Mouse (Mus musculus) urinary bladder, adult 18-20 months (tissue): ENCODE results near the gene Ear1.
"Not testable (repeated sequence)": the region's sequence is repeated elsewhere in the genome, so short reads cannot be mapped to it uniquely, and the experiment has no call there.

Source experiments
- DNase-seq, 2 experiments: peaks; one replicate each; pipeline ENCODE4 v3.0.0; 2022; ENCODE audit warnings: low spot score in 2 of 2, mixed read lengths in 2 of 2

Ear1 gene

DNA sequence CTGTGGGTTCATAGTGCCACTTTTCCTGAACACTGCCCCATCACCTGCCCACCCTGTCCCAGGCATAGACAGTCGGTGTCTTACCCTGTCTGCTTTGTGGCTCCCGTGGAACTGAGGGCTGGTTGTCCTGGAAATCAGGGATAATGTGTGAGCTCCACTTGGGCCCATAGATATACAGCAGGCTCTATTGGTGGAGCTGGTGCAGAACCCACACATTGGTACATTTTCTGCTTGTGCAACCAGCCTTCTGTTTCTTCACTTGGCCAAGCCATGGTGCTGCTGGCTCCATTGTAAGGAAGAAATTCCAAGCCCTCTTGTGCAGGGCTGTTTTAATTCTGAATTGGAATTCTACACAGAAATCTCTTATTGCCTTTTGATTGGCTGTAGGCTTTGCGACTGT, at the start of gene Ear1:
Gene Ear1 (minus strand): TSS at position 101 of the 400 bp plus-strand sequence.
- DNase-seq: not testable (repeated sequence)

DNA sequence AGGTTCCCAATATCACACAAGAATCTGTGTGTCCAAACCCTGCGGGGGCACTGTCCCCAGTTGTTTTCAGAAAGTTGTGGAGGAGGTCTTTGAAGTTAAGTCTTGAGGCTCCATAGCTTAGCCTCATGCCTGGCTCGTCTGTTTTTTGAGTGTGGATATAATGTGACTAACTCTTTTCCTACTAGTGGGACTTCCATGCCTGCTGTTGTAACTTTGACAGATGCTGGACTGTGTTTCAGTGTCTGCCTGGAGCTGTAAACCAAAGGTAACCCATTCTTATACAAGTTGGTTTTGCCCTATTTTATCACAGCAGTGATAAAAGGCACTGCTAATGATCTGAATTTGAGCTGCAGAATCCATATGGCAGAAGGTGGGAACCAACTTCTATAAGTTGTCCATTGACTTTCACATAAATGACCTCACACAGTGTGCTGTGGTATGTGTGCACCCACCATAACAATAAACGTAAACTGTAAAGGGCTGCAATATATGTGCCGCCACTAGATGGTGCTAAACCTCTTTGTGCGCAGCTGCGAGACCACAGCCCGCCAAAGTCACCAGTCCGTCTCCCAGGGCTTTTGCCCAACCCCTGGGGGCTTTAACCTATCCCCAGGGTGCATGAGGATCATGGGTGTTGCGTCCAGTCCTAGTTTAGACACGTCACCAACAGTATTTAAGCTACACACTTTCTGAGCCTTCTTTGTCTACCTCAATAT, 49.5 kb upstream of the Ear1 start, which contains the start of gene Gm8113:
Gene Gm8113 (plus strand): TSS at position 703 of the 716 bp plus-strand sequence.
- DNase-seq: peak; percentile 10 to 15

DNA sequence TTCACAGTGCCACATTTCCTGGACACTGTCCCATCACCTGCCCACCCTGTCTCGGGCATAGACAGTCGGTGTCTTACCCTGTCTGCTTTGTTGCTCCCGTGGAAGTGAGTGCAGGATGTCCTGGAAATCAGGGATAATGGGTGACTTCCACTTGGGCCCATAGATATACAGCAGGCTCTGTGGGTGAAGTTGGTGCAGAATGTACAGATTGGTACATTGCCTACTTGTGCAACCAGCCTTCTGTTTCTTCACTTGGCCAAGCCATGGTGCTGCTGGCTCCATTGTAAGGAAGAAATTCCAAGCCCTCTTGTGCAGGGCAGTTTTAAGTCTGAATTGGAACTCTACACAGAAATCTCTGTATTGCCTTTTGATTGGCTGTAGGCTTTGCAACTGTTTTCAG, 48.1 kb upstream of the Ear1 start, which contains the start of gene Ear10:
Gene Ear10 (minus strand): TSS at position 101 of the 400 bp plus-strand sequence.
- not testable (repeated sequence) for DNase-seq

DNA sequence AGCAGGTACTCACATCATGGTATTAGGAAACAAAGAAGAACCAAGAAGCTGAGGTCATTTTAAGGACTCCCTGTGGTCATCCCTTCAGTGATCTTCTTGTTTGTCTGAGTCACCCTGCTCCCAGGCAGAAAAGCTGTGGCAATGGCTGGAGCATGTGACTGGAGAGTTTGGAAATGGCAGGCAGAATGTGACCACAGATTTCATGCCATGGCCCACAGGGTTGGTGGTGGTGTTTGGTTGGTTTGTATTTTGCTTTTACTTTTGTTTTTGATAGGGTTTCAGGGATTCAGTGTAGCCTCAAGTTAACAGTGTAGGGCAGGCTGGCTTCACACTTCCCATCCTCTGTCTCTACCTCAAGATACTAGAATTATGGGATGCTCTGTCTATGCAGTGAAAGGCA, 42.9 kb upstream of the Ear1 start:
- DNase-seq: not testable (repeated sequence)

GRCm38 (mm10) chr14:43898577-43898976, 23.3 kb upstream of the Ear1 start:
- peak in 1 of 2 experiments; percentile 4 for DNase-seq

DNA sequence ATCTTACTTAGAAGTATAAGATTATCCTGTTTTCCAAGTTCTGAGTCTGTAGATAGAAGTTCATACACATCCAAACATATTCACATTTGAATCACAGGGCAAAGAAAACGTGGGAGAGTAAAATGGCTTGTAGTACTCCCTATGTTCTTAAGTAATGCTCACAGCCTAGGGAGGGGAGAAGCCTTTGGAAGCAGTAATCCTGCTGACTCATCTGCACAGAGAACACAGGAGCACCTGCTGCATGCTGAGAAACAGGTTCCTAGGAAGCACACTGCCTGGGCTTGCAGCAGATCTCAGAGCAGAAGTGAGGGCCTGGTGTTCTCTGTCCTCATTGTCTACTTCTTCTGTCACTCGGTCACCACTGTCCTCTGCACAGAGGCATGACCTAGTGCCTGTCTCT, 20.0 kb upstream of the Ear1 start:
- DNase-seq: peak in 1 of 2 experiments; percentile 21

GRCm38 (mm10) chr14:43891288-43891687, 16.0 kb upstream of the Ear1 start:
- DNase-seq: not testable (repeated sequence)

- not testable (repeated sequence) for DNase-seq
Measured at GRCm38 (mm10) chr14:43886235-43886634, 10.9 kb upstream of the Ear1 start.

GRCm38 (mm10) chr14:43879966-43880545, 4.7 kb upstream of the Ear1 start:
- DNase-seq: not testable (repeated sequence)

- DNase-seq: not testable (repeated sequence)
Measured at GRCm38 (mm10) chr14:43877789-43878188, 2.5 kb upstream of the Ear1 start.

- not testable (repeated sequence) for DNase-seq
Measured at GRCm38 (mm10) chr14:43874862-43875261, 455 bp downstream of the Ear1 start.

DNA sequence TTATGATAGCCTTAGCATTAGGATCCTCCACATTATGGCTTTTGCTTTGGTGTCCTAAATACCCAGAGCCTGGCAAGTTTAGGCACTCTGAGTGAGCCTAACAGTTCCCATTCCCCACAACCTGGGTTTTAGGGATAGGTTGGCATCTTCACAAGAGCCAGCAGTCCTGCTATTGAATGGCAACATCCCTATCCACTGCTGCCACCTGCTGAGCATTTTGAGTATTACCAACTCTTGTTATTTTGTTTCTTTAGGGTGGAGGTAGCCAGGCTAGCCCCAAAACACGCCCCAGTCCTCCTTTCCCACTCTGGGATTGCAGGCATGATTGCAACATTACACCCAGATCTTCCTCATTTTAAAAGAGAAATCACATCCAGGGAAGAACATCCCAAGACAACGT, 14.8 kb downstream of the Ear1 start:
- peak in 1 of 2 experiments; percentile 8 for DNase-seq

DNA sequence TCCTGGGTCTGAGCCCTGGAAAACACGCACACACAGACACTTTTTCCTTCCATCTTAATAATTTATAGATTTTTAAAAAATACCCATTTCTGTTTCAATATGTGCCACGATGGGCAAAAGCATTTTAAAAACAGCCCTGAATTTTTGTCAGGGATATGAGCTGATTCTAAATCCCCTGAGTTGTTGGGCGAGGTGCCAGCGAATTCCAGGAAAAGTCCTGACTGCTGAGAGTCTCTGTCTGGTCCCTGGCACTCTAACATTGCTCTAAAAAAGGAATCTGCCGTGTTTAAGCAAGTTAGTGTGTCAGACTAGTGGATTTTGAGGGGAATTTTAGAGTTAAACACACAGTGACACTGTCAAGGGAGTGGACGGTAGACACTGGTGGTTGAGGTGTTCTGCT, 15.9 kb downstream of the Ear1 start:
- DNase-seq: not testable (repeated sequence)

GRCm38 (mm10) chr14:43843949-43844573, 31.3 kb downstream of the Ear1 start:
- DNase-seq: peak in 1 of 2 experiments; percentile 1

DNA sequence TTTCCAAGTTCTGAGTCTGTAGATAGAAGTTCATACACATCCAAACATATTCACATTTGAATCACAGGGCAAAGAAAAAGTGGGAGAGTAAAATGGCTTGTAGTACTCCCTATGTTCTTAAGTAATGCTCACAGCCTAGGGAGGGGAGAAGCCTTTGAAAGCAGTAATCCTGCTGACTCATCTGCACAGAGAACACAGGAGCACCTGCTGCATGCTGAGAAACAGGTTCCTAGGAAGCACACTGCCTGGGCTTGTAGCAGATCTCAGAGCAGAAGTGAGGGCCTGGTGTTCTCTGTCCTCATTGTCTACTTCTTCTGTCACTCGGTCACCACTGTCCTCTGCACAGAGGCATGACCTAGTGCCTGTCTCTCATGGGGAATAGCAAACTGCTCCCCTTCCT, 34.3 kb downstream of the Ear1 start:
- DNase-seq: peak in 1 of 2 experiments; percentile 1

GRCm38 (mm10) chr14:43835366-43835765, 40.0 kb downstream of the Ear1 start:
- DNase-seq: not testable (repeated sequence)

GRCm38 (mm10) chr14:43830385-43830784, 44.9 kb downstream of the Ear1 start:
- DNase-seq: not testable (repeated sequence)

DNA sequence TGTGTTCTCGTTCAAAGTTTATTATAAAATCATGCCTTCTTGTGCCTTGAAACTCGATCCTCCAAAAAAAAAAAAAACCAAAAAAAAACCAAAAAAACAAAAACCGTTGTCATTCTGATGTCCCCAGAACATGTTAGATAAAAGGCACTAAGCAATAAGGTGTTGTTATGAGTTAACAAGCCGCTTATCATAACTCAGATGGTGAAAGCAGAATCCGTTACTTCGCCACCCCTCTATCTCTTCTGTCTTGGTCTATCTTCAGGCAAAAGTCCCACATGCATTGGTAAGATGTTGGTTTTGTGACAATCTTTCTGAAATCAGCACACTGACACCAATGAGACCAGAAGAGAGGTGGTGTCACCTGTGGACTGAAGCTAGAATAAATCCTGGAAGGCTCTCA, 51.1 kb downstream of the Ear1 start:
- not testable (repeated sequence) for DNase-seq

GRCm38 (mm10) chr14:43821869-43822268, 53.4 kb downstream of the Ear1 start:
- DNase-seq: not testable (repeated sequence)

DNA sequence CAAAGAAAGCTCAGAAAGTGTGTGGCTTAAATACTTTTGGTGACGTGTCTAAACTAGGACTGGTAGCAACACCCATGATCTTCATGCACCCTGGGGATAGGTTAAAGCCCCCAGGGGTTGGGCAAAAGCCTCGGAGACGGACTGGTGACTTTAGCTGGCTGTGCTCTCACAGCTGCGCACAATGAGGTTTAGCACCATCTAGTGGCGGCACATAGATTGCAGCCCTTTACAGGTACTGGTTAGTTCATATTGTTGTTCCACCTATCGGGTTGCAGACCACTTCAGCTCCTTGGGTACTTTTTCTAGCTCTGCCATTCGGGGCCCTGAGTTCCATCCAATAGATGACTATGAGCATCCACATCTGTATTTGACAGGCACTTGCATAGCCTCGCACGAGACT, 62.9 kb downstream of the Ear1 start:
- DNase-seq: peak in 1 of 2 experiments; percentile 16

- DNase-seq: not testable (repeated sequence)
Measured at GRCm38 (mm10) chr14:43808142-43808541, 67.2 kb downstream of the Ear1 start.

DNA sequence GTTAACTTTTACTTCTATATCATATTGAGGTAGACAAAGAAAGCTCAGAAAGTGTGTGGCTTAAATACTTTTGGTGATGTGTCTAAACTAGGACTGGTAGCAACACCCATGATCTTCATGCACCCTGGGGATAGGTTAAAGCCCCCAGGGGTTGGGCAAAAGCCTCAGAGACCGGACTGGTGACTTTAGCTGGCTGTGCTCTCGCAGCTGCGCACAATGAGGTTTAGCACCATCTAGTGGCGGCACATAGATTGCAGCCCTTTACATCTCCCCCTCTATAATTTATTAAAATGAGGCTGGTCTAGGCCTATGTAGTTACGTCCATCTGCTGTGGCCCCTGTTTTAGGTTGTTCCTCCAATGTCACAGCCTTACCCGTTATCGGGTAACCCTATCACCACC, 70.9 kb downstream of the Ear1 start:
- not testable (repeated sequence) for DNase-seq
